15 mouse cellular contexts compared by ENCODE assay signal in genomic region chr7:46421535-46421934, GRCm38 (mm10). TPM values are rescaled to one million over a fixed set of nuclear protein-coding genes. Genes with fewer than 3 reads are reported as not detected.
DNase-seq lines count a peak whose midpoint lies in the region; ATAC-seq lines count a peak whose summit lies in the region.
"Had no signal": no experiment of that assay in that cellular context is flagged by ENCODE, and none has a peak within 500 bp of the region (broad histone marks: within the 10 kb centered on the region; RNA-seq: fewer than 3 reads in every experiment).

No protein-coding gene starts in this region.

- 0 out of 2 replicates have a peak overlapping the region, but pooled peaks have one; percentile 2 for H3K27ac ChIP-seq in forebrain, embryonic 10.5 days
- H3K27ac ChIP-seq in forebrain, embryonic 11.5 days (ENCODE audit: low read depth, low read length) = no peak overlapping the region
- peak overlapping the region; percentile 56; the same call in 1 of the 2 replicates for H3K27ac ChIP-seq in forebrain, embryonic 14.5 days (ENCODE audit: low read depth, low read length)
- H3K27ac ChIP-seq in midbrain, embryonic 10.5 days (replicated peaks) = peak overlapping the region; percentile 67
- H3K27ac ChIP-seq: liver, embryonic 12.5 days had no signal

- H3K4me2 ChIP-seq in forebrain, embryonic 11.5 days (ENCODE audit: low read depth, low read length, severe bottlenecking) = no peak overlapping the region
- no peak overlapping the region for H3K4me2 ChIP-seq in forebrain, embryonic 14.5 days (ENCODE audit: low read length)
- H3K4me2 ChIP-seq: liver, embryonic 12.5 days had no signal

- no peak overlapping the region for H3K4me3 ChIP-seq in forebrain, embryonic 10.5 days
- no peak overlapping the region for H3K4me3 ChIP-seq in forebrain, embryonic 11.5 days (ENCODE audit: low read depth, low read length)
- no peak overlapping the region for H3K4me3 ChIP-seq in forebrain, embryonic 14.5 days (ENCODE audit: low read depth, low read length)
- H3K4me3 ChIP-seq in midbrain, embryonic 10.5 days = no peak overlapping the region
- H3K4me3 ChIP-seq: liver, embryonic 12.5 days had no signal

- no peaks in the 10 kb centered on the region for H3K27me3 ChIP-seq in forebrain, embryonic 10.5 days (ENCODE audit: poor library complexity, severe bottlenecking)
- H3K27me3 ChIP-seq in forebrain, embryonic 11.5 days (ENCODE audit: control insufficient read depth, insufficient read depth, low read length) = no peaks in the 10 kb centered on the region
- no peaks in the 10 kb centered on the region for H3K27me3 ChIP-seq in forebrain, embryonic 14.5 days (replicated peaks; ENCODE audit: control insufficient read depth, insufficient read depth, low read length)
- 0 out of 2 replicates have a peak, but pooled peaks cover 6% of the 10 kb centered on the region for H3K27me3 ChIP-seq in midbrain, embryonic 10.5 days (ENCODE audit: low read depth, poor library complexity, severe bottlenecking)

- no peaks in the 10 kb centered on the region for H3K9me3 ChIP-seq in forebrain, embryonic 10.5 days
- no peaks in the 10 kb centered on the region for H3K9me3 ChIP-seq in forebrain, embryonic 11.5 days (ENCODE audit: control insufficient read depth, low read length)
- H3K9me3 ChIP-seq in forebrain, embryonic 14.5 days (replicated peaks; ENCODE audit: control insufficient read depth, low read length) = no peaks in the 10 kb centered on the region
- no peaks in the 10 kb centered on the region for H3K9me3 ChIP-seq in midbrain, embryonic 10.5 days (replicated peaks)
- H3K9me3 ChIP-seq: liver, embryonic 12.5 days had no signal

- DNase-seq in forebrain, embryonic 10.5 days (ENCODE audit: extremely low spot score, low spot score) = no peak
- no peak for DNase-seq in forebrain, embryonic 11.5 days (ENCODE audit: low spot score)
- DNase-seq in brain, adult 2 months (ENCODE audit: low read depth, low spot score) = peak; percentile 89
- DNase-seq in forebrain, embryonic 14.5 days (ENCODE audit: low spot score) = no peak
- no peak for DNase-seq in midbrain, embryonic 10.5 days (ENCODE audit: low spot score)
- no peak for DNase-seq in retina, postnatal 1 day
- no peak for DNase-seq in embryo, embryonic 11 days
- DNase-seq: heart, postnatal 10 days; kidney, adult 9 months; lung, postnatal 4 days had no signal

- peaks cover 30% of the 10 kb centered on the region for H3K4me1 ChIP-seq in forebrain, embryonic 10.5 days
- 0 out of 2 replicates have a peak, but pooled peaks cover 7% of the 10 kb centered on the region for H3K4me1 ChIP-seq in forebrain, embryonic 11.5 days (replicated peaks; ENCODE audit: control insufficient read depth, insufficient read depth, low read length)
- peaks cover 16% of the 10 kb centered on the region for H3K4me1 ChIP-seq in forebrain, embryonic 14.5 days (ENCODE audit: control insufficient read depth, insufficient read depth, low read length)
- peaks cover 37% of the 10 kb centered on the region for H3K4me1 ChIP-seq in midbrain, embryonic 10.5 days
- H3K4me1 ChIP-seq: liver, embryonic 12.5 days had no signal

- H3K9ac ChIP-seq in forebrain, embryonic 11.5 days (ENCODE audit: low read length) = no peak overlapping the region
- no peak overlapping the region for H3K9ac ChIP-seq in forebrain, embryonic 14.5 days (ENCODE audit: low read length)
- H3K9ac ChIP-seq: liver, embryonic 12.5 days had no signal

- ATAC-seq in forebrain, embryonic 11.5 days (replicated peaks; ENCODE audit: low FRiP score) = no peak
- no peak for ATAC-seq in forebrain, embryonic 14.5 days
- no peak for ATAC-seq in monocyte, adult 5-6 weeks (replicated peaks; ENCODE audit: insufficient number of reproducible peaks, low FRiP score, low TSS enrichment, poor library complexity, severe bottlenecking)
- ATAC-seq: liver, embryonic 12.5 days had no signal

- 56% methylated on average over 5 of the region's 5 CpGs for WGBS in forebrain, embryonic 10.5 days
- 63% methylated on average over 5 of the region's 5 CpGs for WGBS in forebrain, embryonic 11.5 days
- WGBS in forebrain, embryonic 14.5 days = 51% methylated on average over 5 of the region's 5 CpGs
- 62% methylated on average over 5 of the region's 5 CpGs for WGBS in midbrain, embryonic 10.5 days

- H3K36me3 ChIP-seq in forebrain, embryonic 10.5 days (replicated peaks) = no peaks in the 10 kb centered on the region
- H3K36me3 ChIP-seq in forebrain, embryonic 11.5 days (ENCODE audit: control insufficient read depth, insufficient read depth, low read length) = no peaks in the 10 kb centered on the region
- H3K36me3 ChIP-seq in forebrain, embryonic 14.5 days (ENCODE audit: control insufficient read depth, insufficient read depth, low read length) = no peaks in the 10 kb centered on the region
- no peaks in the 10 kb centered on the region for H3K36me3 ChIP-seq in midbrain, embryonic 10.5 days
- H3K36me3 ChIP-seq: liver, embryonic 12.5 days had no signal

RNA-seq across cellular contexts. Expression of gene Kcnc1, which starts 25.2 kb away (rescaled TPM):
- 0.20 and 0.24 TPM in 2 replicates for polyA plus RNA-seq in forebrain, embryonic 10.5 days (2016; fragmentation: Nextera tagmentation; extraction: Ambion mirVana)
- polyA plus RNA-seq in forebrain, embryonic 11.5 days (2014; fragmentation: Nextera tagmentation; extraction: Ambion mirVana) = 0.92 and 1.0 TPM in 2 replicates
- 3.6 and 6.0 TPM in 2 replicates for polyA plus RNA-seq in forebrain, embryonic 14.5 days (2014; fragmentation: Nextera tagmentation; extraction: Ambion mirVana)
- 0.37 and 1.3 TPM in 2 replicates for polyA plus RNA-seq in midbrain, embryonic 10.5 days (2016; fragmentation: Nextera tagmentation; extraction: Ambion mirVana)
- 0.11 to 0.19 TPM in 2 of 3 replicates, not detected in the other for total RNA-seq in monocyte, adult 5-6 weeks (2017)
- total RNA-seq: granulocyte monocyte progenitor cell, adult 5-6 weeks had no signal

RNA-seq across cellular contexts. Expression of gene Myod1, which starts 45.3 kb away (rescaled TPM):
- polyA plus RNA-seq in forebrain, embryonic 10.5 days (2016; fragmentation: Nextera tagmentation; extraction: Ambion mirVana) = not detected in 2 replicates
- not detected in 2 replicates for polyA plus RNA-seq in forebrain, embryonic 11.5 days (2014; fragmentation: Nextera tagmentation; extraction: Ambion mirVana)
- polyA plus RNA-seq in forebrain, embryonic 14.5 days (2014; fragmentation: Nextera tagmentation; extraction: Ambion mirVana) = 0.15 TPM in 1 of 2 replicates, not detected in the other
- polyA plus RNA-seq in midbrain, embryonic 10.5 days (2016; fragmentation: Nextera tagmentation; extraction: Ambion mirVana) = not detected in 2 replicates
- not detected in 3 replicates for total RNA-seq in monocyte, adult 5-6 weeks (2017)
- total RNA-seq: granulocyte monocyte progenitor cell, adult 5-6 weeks; heart, postnatal 10 days; layer of hippocampus, postnatal 14 days had no signal
- polyA plus RNA-seq: small intestine, adult 2 months had no signal
